Comparison of ENCODE assay signal across 8 mouse cellular contexts in the genomic region with DNA sequence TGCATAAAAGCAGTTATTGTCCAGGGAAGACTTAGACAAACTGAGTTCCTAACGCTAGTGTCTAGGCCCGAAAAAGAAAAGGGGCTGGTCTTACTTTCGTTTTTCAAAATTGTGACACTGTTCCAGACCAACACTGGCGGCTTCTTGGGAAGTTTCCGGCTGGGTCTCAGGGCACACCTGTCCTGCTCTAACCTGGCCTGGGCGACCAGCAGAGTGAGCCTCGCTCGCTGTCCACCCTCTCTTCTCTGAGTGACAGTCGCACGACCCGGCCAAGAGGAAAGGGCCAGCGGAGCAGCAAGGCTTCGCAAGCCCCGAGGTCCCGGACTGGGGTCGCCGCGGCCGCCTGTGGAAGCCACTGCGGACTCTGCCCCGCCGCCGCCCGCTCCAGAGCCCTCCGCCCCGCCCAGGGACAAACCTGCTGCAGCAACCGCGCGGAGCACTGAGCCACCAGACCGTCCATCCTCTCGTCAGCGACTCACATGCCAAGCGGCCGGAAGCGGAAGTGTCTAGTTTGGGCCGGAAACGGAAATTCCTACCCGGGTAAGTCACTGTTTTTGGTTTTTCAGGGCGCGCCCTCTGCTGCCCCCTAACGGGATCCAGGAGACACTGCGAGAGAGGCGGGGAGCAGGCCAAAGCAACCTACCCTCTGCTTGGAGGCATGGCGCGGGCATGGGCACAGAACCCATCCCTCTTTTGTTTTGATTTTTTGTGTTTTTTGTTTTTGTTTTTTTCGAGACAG. TPM values are rescaled to one million over a fixed set of nuclear protein-coding genes. Genes with fewer than 3 reads are reported as not detected.
DNase-seq lines count a peak whose midpoint lies in the region; ATAC-seq lines count a peak whose summit lies in the region.

A gene (minus strand): TSS at position 485 of the 739 bp plus-strand sequence.

- intact Hi-C loops in gastrocnemius, postnatal 14 days (cut with DNase I; ENCODE audit: low total_unique reads): no loop called here
- intact Hi-C loops in left cerebral cortex, postnatal 10 days (cut with DNase I): no loop called here

- peak; percentile 94 to 98 for DNase-seq in adrenal gland, adult (ENCODE audit: inconsistent age in 2 of 2, low spot score in 1 of 2)
- DNase-seq in embryo, embryonic 10.5 days (ENCODE audit: low spot score): peak; percentile 97
- peak; percentile 92 for DNase-seq in gastrocnemius, postnatal 14 days
- peak; percentile 92 to 94 for DNase-seq in left cerebral cortex, postnatal 10 days (ENCODE audit: extremely low spot score in 1 of 2, low spot score in 2 of 2)
- peak; percentile 90 for DNase-seq in right cerebral cortex, postnatal 25 days
- DNase-seq in urinary bladder, postnatal 4 days (ENCODE audit: low spot score in 2 of 2): peak; percentile 86 to 92

- peak; percentile 97 for ATAC-seq in inflammation-experienced regulatory T-cells, adult 6 months
- peak; percentile 94 for ATAC-seq in megakaryocyte-erythroid progenitor cell, adult 5-6 weeks (replicated peaks; ENCODE audit: low FRiP score, low TSS enrichment, poor library complexity, severe bottlenecking)

RNA-seq across cellular contexts. Expression of the gene that starts here (rescaled TPM):
- 10 to 100 TPM; 47.8 to 56.6 TPM for total RNA-seq in gastrocnemius, postnatal 14 days (2021)
- polyA plus RNA-seq in inflammation-experienced regulatory T-cells, adult 6 months (2017; shearing (Covaris generic)): 10 to 100 TPM; 66.5 to 81.2 (median 71.4) TPM
- 10 to 100 TPM; 46.7 to 50.2 TPM for total RNA-seq in left cerebral cortex, postnatal 10 days (2021)
- 99.7 and 111 TPM in 2 replicates for total RNA-seq in megakaryocyte-erythroid progenitor cell, adult 5-6 weeks (2014; fragmentation: Nextera tagmentation)
- 132 and 143 TPM in 2 replicates for total RNA-seq in megakaryocyte-erythroid progenitor cell, adult 5-6 weeks (2017)

Comparison
In these comparisons a context has a peak if more than half of its experiments do, and no peak if none do; other contexts are left out.
1. Peak in every context shown above with its lines: DNase-seq and ATAC-seq.